Mouse (Mus musculus) cortical plate, adult 2 months (tissue): ENCODE results near the gene Ldlrad3.

Experiments used
- CTCF ChIP-seq: fragments of 200-500 bp; IDR thresholded peaks from 2 replicates; pipeline ENCODE4 v1.5.1; 2011; ENCODE audit warnings: mild to moderate bottlenecking, control low read depth, low read length; ENCODE audit not compliant: insufficient read depth; ENCODE audit errors: extremely low read depth
- POLR2A ChIP-seq: fragments of 200-500 bp; IDR thresholded peaks from 2 replicates; pipeline ENCODE4 v1.6.1; 2011; ENCODE audit warnings: mild to moderate bottlenecking, low read length, control low read depth; ENCODE audit not compliant: insufficient read depth; ENCODE audit errors: extremely low read depth

GRCm38 (mm10) chr2:101905534-101906378 lies 280.4 kb downstream of the Ldlrad3 start:
- TF ChIP-seq CTCF (peak; percentile 86), POLR2A (no peak)
